Mouse (Mus musculus) megakaryocyte, adult 5-6 weeks (primary cell): ENCODE measurements around the gene Ajap1. TPM values are rescaled to one million over a fixed set of nuclear protein-coding genes. Genes with fewer than 3 reads are reported as not detected.

Source experiments
- ATAC-seq: 2 replicates; pipeline ENCODE4 v1.8.0; 2016; ENCODE audit warnings: mild to moderate bottlenecking, inconsistent platforms; ENCODE audit not compliant: poor library complexity, severe bottlenecking
- total RNA-seq, 2 experiments: library from RNA; stranded (forward) in 1 of 2; stranded (reverse) in 1 of 2; fragments of 153-499, 151-499 nt in 1 of 2; fragments of 221-1000, 200-1000 nt in 1 of 2; gene quantifications; 2 replicates each; pipeline versions ENCODE4 v1.2.3 to v1.2.4; 2015 to 2017

The Ajap1 gene
- total RNA-seq (2015) (not detected in 2 replicates), total RNA-seq (2017) (not detected in 2 replicates)

- ATAC-seq, result no peak
Measured at GRCm38 (mm10) chr4:153482459-153483338, at the start of gene Ajap1. Gene Ajap1 (minus strand): TSS chr4:153482811.

- ATAC-seq, result no peak
Measured at GRCm38 (mm10) chr4:153530536-153530935, 47.9 kb upstream of the Ajap1 start.

- no peak for ATAC-seq
Measured at GRCm38 (mm10) chr4:153521601-153522000, 39.0 kb upstream of the Ajap1 start.

GRCm38 (mm10) chr4:153519888-153520287, 37.3 kb upstream of the Ajap1 start:
- ATAC-seq, result no peak

GRCm38 (mm10) chr4:153519289-153519688, 36.7 kb upstream of the Ajap1 start:
- ATAC-seq, result no peak

GRCm38 (mm10) chr4:153515786-153516185, 33.2 kb upstream of the Ajap1 start:
- ATAC-seq, result no peak

- ATAC-seq, result no peak
Measured at GRCm38 (mm10) chr4:153514071-153514470, 31.5 kb upstream of the Ajap1 start.

- ATAC-seq, result no peak
Measured at GRCm38 (mm10) chr4:153511530-153511929, 28.9 kb upstream of the Ajap1 start.

GRCm38 (mm10) chr4:153501936-153502335, 19.3 kb upstream of the Ajap1 start:
- no peak for ATAC-seq

GRCm38 (mm10) chr4:153492444-153492843, 9.8 kb upstream of the Ajap1 start:
- no peak for ATAC-seq

- no peak for ATAC-seq
Measured at GRCm38 (mm10) chr4:153489116-153489515, 6.5 kb upstream of the Ajap1 start.

GRCm38 (mm10) chr4:153485913-153486312, 3.3 kb upstream of the Ajap1 start:
- no peak for ATAC-seq

- ATAC-seq, result no peak
Measured at GRCm38 (mm10) chr4:153484392-153484791, 1.8 kb upstream of the Ajap1 start.

- ATAC-seq, result no peak
Measured at GRCm38 (mm10) chr4:153481361-153482234, 1.0 kb downstream of the Ajap1 start.

- ATAC-seq, result no peak
Measured at GRCm38 (mm10) chr4:153480551-153481262, 1.9 kb downstream of the Ajap1 start.

- ATAC-seq, result no peak
Measured at GRCm38 (mm10) chr4:153479144-153479543, 3.5 kb downstream of the Ajap1 start.

GRCm38 (mm10) chr4:153473480-153474252, 8.9 kb downstream of the Ajap1 start:
- ATAC-seq, result no peak

GRCm38 (mm10) chr4:153469712-153470111, 12.9 kb downstream of the Ajap1 start:
- no peak for ATAC-seq

- no peak for ATAC-seq
Measured at GRCm38 (mm10) chr4:153459934-153460333, 22.7 kb downstream of the Ajap1 start.

GRCm38 (mm10) chr4:153459503-153459902, 23.1 kb downstream of the Ajap1 start:
- ATAC-seq, result no peak
